Mouse (Mus musculus): Measurements from ENCODE around the gene Slc5a11.

The Slc5a11 gene

GRCm38 (mm10) chr7:123283826-123284225 lies 69.2 kb downstream of the Slc5a11 start:
- DNase-seq (ENCODE audit: low spot score) = no peak

GRCm38 (mm10) chr7:123285896-123286295 lies 71.3 kb downstream of the Slc5a11 start:
- no peak for DNase-seq (ENCODE audit: low spot score)

- no peak for DNase-seq (ENCODE audit: low spot score)
These were observed 73.3 kb downstream of the Slc5a11 start for GRCm38 (mm10) chr7:123287903-123288302.

GRCm38 (mm10) chr7:123289176-123289575 lies 74.6 kb downstream of the Slc5a11 start:
- DNase-seq (ENCODE audit: low spot score) = no peak

- no peak for DNase-seq (ENCODE audit: low spot score)
These were observed 77.4 kb downstream of the Slc5a11 start for GRCm38 (mm10) chr7:123291942-123292341.

GRCm38 (mm10) chr7:123293898-123294297 lies 79.3 kb downstream of the Slc5a11 start:
- no peak for DNase-seq (ENCODE audit: low spot score)

- no peak for DNase-seq (ENCODE audit: low spot score)
These were observed 80.8 kb downstream of the Slc5a11 start for GRCm38 (mm10) chr7:123295423-123295822.

- no peak for DNase-seq (ENCODE audit: low spot score)
These were observed 81.5 kb downstream of the Slc5a11 start for GRCm38 (mm10) chr7:123296097-123296496.

- no peak for DNase-seq (ENCODE audit: low spot score)
These were observed 83.6 kb downstream of the Slc5a11 start for GRCm38 (mm10) chr7:123298225-123298624.

- DNase-seq (ENCODE audit: low spot score) = no peak
These were observed 85.7 kb downstream of the Slc5a11 start for GRCm38 (mm10) chr7:123300258-123300657.

GRCm38 (mm10) chr7:123305397-123305796 lies 90.8 kb downstream of the Slc5a11 start:
- no peak for DNase-seq (ENCODE audit: low spot score)

GRCm38 (mm10) chr7:123307236-123307635 lies 92.7 kb downstream of the Slc5a11 start:
- no peak for DNase-seq (ENCODE audit: low spot score)

- DNase-seq (ENCODE audit: low spot score) = no peak
These were observed 93.4 kb downstream of the Slc5a11 start for GRCm38 (mm10) chr7:123307887-123308558.

- no peak for DNase-seq (ENCODE audit: low spot score)
These were observed 97.3 kb downstream of the Slc5a11 start for GRCm38 (mm10) chr7:123311836-123312235.

GRCm38 (mm10) chr7:123312738-123313137 lies 98.2 kb downstream of the Slc5a11 start:
- no peak for DNase-seq (ENCODE audit: low spot score)

- peak; percentile 3 for DNase-seq (ENCODE audit: low spot score)
These were observed 108.0 kb downstream of the Slc5a11 start for GRCm38 (mm10) chr7:123322452-123323121.
